Mouse (Mus musculus) embryonic facial prominence, embryonic 14.5 days (tissue): ENCODE data around the gene Pde11a. TPM values are rescaled to one million over a fixed set of nuclear protein-coding genes. Genes with fewer than 3 reads are reported as not detected.
A peak's percentile ranks its signal among the peaks of the same experiment; 100 is the strongest.

Experiments used
- ATAC-seq: fragments of 200-750 bp; cut with Nextera tagmentation; 2 replicates; pipeline ENCODE4 v1.8.0; 2017; ENCODE audit warnings: low read depth, moderate number of reproducible peaks, moderate TSS enrichment
- DNase-seq: peaks from one replicate; pipeline ENCODE4 v3.0.0-alpha.2; 2015; ENCODE audit warnings: low spot score
- H3K27ac ChIP-seq: fragments of 300-500 bp; sonication (generic); replicated peaks from 2 replicates; pipeline ENCODE4 v1.5.1; 2014; ENCODE audit warnings: low read depth, mild to moderate bottlenecking, low read length, moderate library complexity
- H3K27me3 ChIP-seq: fragments of 300-500 bp; sonication (generic); replicated peaks from 2 replicates; pipeline ENCODE4 v1.6.1; 2014; ENCODE audit warnings: low read length; ENCODE audit not compliant: control insufficient read depth, insufficient read depth
- H3K36me3 ChIP-seq: fragments of 300-500 bp; sonication (generic); 2 replicates; pipeline ENCODE4 v1.6.1; 2014; ENCODE audit warnings: low read length, mixed read lengths; ENCODE audit not compliant: control insufficient read depth, insufficient read depth
- H3K4me1 ChIP-seq: fragments of 300-500 bp; sonication (generic); 2 replicates; pipeline ENCODE4 v1.6.1; 2014; ENCODE audit warnings: antibody characterized with exemption, low read length; ENCODE audit not compliant: control insufficient read depth, insufficient read depth
- H3K4me2 ChIP-seq: fragments of 300-500 bp; sonication (generic); 2 replicates; pipeline ENCODE4 v1.6.1; 2014; ENCODE audit warnings: low read depth, mild to moderate bottlenecking, low read length, moderate library complexity, mixed read lengths
- H3K4me3 ChIP-seq: fragments of 300-500 bp; sonication (generic); 2 replicates; pipeline ENCODE4 v1.5.1; 2014; ENCODE audit warnings: low read depth, mild to moderate bottlenecking, low read length
- H3K9ac ChIP-seq: fragments of 300-500 bp; sonication (generic); 2 replicates; pipeline ENCODE4 v1.6.1; 2014; ENCODE audit warnings: low read depth, mild to moderate bottlenecking, low read length, moderate library complexity, mixed read lengths
- H3K9me3 ChIP-seq: fragments of 300-500 bp; sonication (generic); 2 replicates; pipeline ENCODE4 v1.6.1; 2016; ENCODE audit warnings: low read length; ENCODE audit not compliant: control insufficient read depth
- WGBS: fragments of 180-500 bp; shearing (Covaris S2); extraction: QIAGEN DNeasy Blood & Tissue Kit; methylation state at CpG from one replicate; pipeline ENCODE4 v1.1.7; 2014; 5-methylcytosine and 5-hydroxymethylcytosine counted together
- polyA plus RNA-seq: library from polyadenylated mRNA; unstranded; fragments of >200 nt; fragmentation: Nextera tagmentation; extraction: Ambion mirVana; gene quantifications from 2 replicates; pipeline ENCODE4 v1.2.1, GENCODE M21; 2014

Pde11a gene
- polyA plus RNA-seq, 1 experiment from 2014 or later, result 0.21 TPM

- ATAC-seq (no peak), DNase-seq (no peak)
- no peak overlapping the region; the same call in 1 of the 2 replicates for H3K27ac ChIP-seq
- peak overlapping the region; percentile 4; the same call in 1 of the 2 replicates for H3K4me3 ChIP-seq
- no peaks in the 10 kb centered on the region for H3K36me3 ChIP-seq
- no peak overlapping the region for H3K9ac ChIP-seq
- 56% methylated on average over 5 of the region's 5 CpGs for WGBS
- no peaks in the 10 kb centered on the region for H3K9me3 ChIP-seq
- H3K27me3 ChIP-seq, result no peaks in the 10 kb centered on the region
- peaks cover 20% of the 10 kb centered on the region for H3K4me1 ChIP-seq
- peak overlapping the region; percentile 51 for H3K4me2 ChIP-seq
Measured at GRCm38 (mm10) chr2:75964051-75964450, 374.5 kb downstream of the Pde11a start.

GRCm38 (mm10) chr2:75963211-75963840, 375.2 kb downstream of the Pde11a start:
- WGBS, result 59% methylated on average over 10 of the region's 10 CpGs
- H3K27me3 ChIP-seq, result no peaks in the 10 kb centered on the region
- H3K9ac ChIP-seq, result no peak overlapping the region
- peaks cover 25% of the 10 kb centered on the region for H3K4me1 ChIP-seq
- H3K36me3 ChIP-seq, result no peaks in the 10 kb centered on the region
- no peak overlapping the region for H3K4me3 ChIP-seq
- no peak for ATAC-seq
- no peak for DNase-seq
- no peak overlapping the region for H3K4me2 ChIP-seq
- no peaks in the 10 kb centered on the region for H3K9me3 ChIP-seq
- no peak overlapping the region for H3K27ac ChIP-seq

- Histone ChIP-seq H3K4me1 (peaks cover 25% of the 10 kb centered on the region), H3K27me3 (no peaks in the 10 kb centered on the region)
- WGBS, result 53% methylated on average over 15 of the region's 15 CpGs
Measured at GRCm38 (mm10) chr2:75960366-75961330, 377.9 kb downstream of the Pde11a start.

GRCm38 (mm10) chr2:75959850-75960365, 378.7 kb downstream of the Pde11a start:
- Histone ChIP-seq H3K4me2 (peak overlapping the region; percentile 52), H3K36me3 (no peaks in the 10 kb centered on the region), H3K4me1 (peaks cover 25% of the 10 kb centered on the region), H3K9ac (peak overlapping the region; percentile 51; the same call in 1 of the 2 replicates), H3K27me3 (no peaks in the 10 kb centered on the region), H3K4me3 (peak overlapping the region; percentile 13; the same call in 1 of the 2 replicates), H3K9me3 (no peaks in the 10 kb centered on the region), H3K27ac (peak overlapping the region; percentile 78)
- peak; percentile 76 for ATAC-seq
- DNase-seq, result peak; percentile 83
- WGBS, result 10% methylated on average over 15 of the region's 15 CpGs

More at GRCm38 (mm10) chr2:75960366-75961330, 377.9 kb downstream of the Pde11a start:
- H3K36me3 ChIP-seq, result no peaks in the 10 kb centered on the region
- DNase-seq (no peak), ATAC-seq (no peak)
- H3K4me2 ChIP-seq, result peak overlapping the region; percentile 52
- H3K9me3 ChIP-seq, result no peaks in the 10 kb centered on the region
- peak overlapping the region; percentile 78 for H3K27ac ChIP-seq
- peak overlapping the region; percentile 51; the same call in 1 of the 2 replicates for H3K9ac ChIP-seq
- 0 out of 2 replicates have a peak overlapping the region, but pooled peaks have one; percentile 13 for H3K4me3 ChIP-seq

GRCm38 (mm10) chr2:75959183-75959849, 379.3 kb downstream of the Pde11a start:
- 22% methylated on average over 18 of the region's 18 CpGs for WGBS
- H3K9ac ChIP-seq, result 0 out of 2 replicates have a peak overlapping the region, but pooled peaks have one; percentile 51
- no peaks in the 10 kb centered on the region for H3K9me3 ChIP-seq
- peak overlapping the region; percentile 13 for H3K4me3 ChIP-seq
- peak overlapping the region; percentile 52 for H3K4me2 ChIP-seq
- peak overlapping the region; percentile 78 for H3K27ac ChIP-seq
- DNase-seq (peak; percentile 66), ATAC-seq (peak; percentile 66)
- peaks cover 25% of the 10 kb centered on the region for H3K4me1 ChIP-seq
- no peaks in the 10 kb centered on the region for H3K27me3 ChIP-seq
- no peaks in the 10 kb centered on the region for H3K36me3 ChIP-seq

GRCm38 (mm10) chr2:75955709-75956108, 382.9 kb downstream of the Pde11a start:
- Histone ChIP-seq H3K36me3 (no peaks in the 10 kb centered on the region), H3K9me3 (no peaks in the 10 kb centered on the region), H3K27ac (no peak overlapping the region), H3K4me3 (no peak overlapping the region), H3K9ac (no peak overlapping the region), H3K4me2 (no peak overlapping the region), H3K27me3 (no peaks in the 10 kb centered on the region), H3K4me1 (peaks cover 21% of the 10 kb centered on the region)
- ATAC-seq, result no peak
- 63% methylated on average over 14 of the region's 14 CpGs for WGBS
- no peak for DNase-seq

GRCm38 (mm10) chr2:75953320-75953719, 385.3 kb downstream of the Pde11a start:
- 84% methylated on average over 5 of the region's 5 CpGs for WGBS
- Histone ChIP-seq H3K9me3 (no peaks in the 10 kb centered on the region), H3K9ac (no peak overlapping the region), H3K4me2 (no peak overlapping the region), H3K27me3 (no peaks in the 10 kb centered on the region), H3K36me3 (no peaks in the 10 kb centered on the region), H3K4me3 (no peak overlapping the region), H3K27ac (no peak overlapping the region), H3K4me1 (no peaks in the 10 kb centered on the region)
- no peak for DNase-seq
- ATAC-seq, result no peak

- no peak overlapping the region for H3K4me3 ChIP-seq
- 78% methylated on average over 8 of the region's 8 CpGs for WGBS
- no peaks in the 10 kb centered on the region for H3K4me1 ChIP-seq
- DNase-seq (no peak), ATAC-seq (no peak)
- no peaks in the 10 kb centered on the region for H3K36me3 ChIP-seq
- no peaks in the 10 kb centered on the region for H3K27me3 ChIP-seq
- no peak overlapping the region for H3K27ac ChIP-seq
- H3K9me3 ChIP-seq, result no peaks in the 10 kb centered on the region
- H3K9ac ChIP-seq, result no peak overlapping the region
- H3K4me2 ChIP-seq, result no peak overlapping the region
Measured at GRCm38 (mm10) chr2:75950685-75951084, 387.9 kb downstream of the Pde11a start.
